Mouse (Mus musculus): ENCODE results near the gene Rpl5. TPM values are rescaled to one million over a fixed set of nuclear protein-coding genes. Genes with fewer than 3 reads are reported as not detected.

The Rpl5 gene
- total and polyA plus RNA-seq, 3 experiments = 18.3 to 62.3 (median 45.6) TPM

DNA sequence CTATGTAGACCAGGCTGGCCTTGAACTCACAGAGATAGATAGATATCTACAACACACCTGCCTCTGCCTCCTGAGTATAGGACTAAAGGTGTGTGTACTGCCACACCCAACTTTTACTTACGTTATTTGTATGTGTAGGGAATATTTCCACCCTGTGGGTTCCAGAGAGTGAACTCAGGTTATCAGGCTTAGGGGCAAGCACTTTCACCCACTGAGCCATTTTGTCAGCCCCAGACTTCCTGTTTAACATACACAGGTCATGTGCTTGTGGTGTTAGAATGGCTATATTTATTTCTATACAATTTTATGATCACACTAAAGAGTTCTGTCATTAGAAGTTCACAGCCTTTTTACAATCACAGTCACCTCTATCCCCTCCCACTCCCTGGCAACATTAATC lies 42.6 kb downstream of the Rpl5 start:
- DNase-seq = no peak

DNA sequence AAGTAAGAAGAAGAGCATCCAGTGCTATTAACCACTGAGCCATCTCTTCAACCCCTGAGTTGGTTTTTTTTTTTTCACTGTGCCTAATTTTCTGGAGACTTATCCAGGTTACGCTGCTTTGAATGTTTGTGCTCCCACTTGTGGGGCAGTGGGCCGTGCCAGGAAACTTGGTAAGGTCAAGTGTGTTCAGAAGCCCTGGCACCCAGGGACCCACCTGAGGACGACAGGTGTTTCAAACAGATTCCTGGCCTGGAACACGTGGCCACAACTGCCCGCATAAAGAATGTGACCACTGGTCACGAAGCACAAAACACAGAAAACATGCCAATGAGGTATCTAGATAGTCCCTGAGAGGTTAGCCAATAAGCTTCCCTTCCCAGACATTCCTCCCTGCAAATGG lies 43.2 kb downstream of the Rpl5 start:
- no peak for DNase-seq

DNA sequence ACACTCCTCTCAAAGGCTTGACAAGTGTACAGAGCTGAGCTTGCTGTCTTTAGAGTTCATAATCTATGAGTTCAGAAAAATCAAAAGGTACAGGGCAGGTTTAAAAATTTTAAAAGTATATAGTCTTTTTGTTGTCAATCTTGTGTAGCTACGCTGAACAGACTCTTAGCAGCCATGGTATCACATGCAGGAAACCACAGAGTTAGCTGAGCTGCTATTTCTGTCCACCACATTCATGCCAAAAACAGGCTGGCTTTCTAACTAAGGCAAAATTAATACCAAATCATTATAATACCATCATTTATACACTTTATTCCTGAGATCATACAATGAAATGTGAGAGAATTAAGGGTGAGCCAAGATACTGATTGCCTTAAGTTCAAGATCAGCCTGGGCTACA lies 46.2 kb downstream of the Rpl5 start:
- no peak for DNase-seq

DNA sequence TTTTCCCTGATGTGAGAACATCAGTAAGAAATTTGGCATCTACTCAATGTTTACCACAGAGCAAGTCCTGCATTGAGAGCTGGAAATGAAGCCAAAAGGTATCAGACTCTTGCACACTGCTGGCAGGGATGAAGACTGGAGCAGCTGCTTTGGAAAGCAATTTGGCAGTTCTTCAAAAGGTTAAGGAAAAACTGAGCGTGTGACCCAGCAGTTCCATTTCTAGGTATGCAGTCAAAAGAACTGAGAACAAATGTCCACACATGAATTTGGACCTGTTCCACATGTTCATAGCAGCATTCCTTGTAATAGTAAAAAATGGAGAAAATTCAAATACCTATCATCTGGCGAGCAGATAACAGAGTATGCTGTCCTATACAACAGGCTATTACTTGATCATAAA lies 47.2 kb downstream of the Rpl5 start:
- DNase-seq = peak; percentile 13

- no peak for DNase-seq
Observed at GRCm38 (mm10) chr5:107948899-107949298, 48.6 kb downstream of the Rpl5 start.

DNA sequence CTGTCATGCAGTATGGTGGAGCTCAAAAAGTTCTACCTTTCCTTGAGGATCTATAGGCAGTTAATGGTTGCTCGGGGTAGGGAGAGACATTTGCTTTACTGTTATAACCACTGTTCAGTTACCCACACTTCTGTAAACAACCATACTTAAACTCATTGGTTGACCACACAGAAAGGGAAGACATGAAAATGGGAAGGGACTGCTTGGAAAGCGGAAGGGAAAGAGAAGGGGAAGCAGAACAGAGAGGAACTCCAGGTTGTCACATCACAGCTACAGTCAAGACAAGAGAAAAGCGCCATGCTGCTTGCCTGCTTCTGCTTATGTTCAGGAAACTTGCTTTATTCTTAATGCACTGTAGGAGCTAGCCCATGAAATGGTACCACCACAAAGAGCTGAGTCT lies 49.3 kb downstream of the Rpl5 start:
- DNase-seq = no peak

DNA sequence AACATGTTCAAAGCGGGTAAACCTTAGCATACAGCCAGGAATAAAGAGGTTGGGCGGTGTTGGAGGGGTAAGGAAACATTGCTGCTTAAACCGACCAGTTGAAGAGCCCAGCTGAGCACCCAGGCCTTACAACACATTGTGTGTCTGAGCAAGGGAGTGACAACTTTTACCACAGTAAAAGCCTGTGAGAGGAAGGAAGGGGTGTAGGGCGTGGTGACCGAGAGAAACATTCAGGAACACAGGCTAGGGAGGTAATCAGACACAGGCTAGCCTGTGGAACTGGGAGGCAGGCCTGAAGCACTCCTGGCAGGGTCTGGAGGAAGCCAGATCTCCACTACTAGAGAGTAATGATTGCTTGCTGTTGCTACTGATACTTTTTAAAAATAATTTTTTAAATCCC lies 50.3 kb downstream of the Rpl5 start:
- no peak for DNase-seq

Other genes with a start within 250 kb of the Rpl5 start
- gene Gfi1, start 174.5 kb upstream of the Rpl5 start, total RNA-seq (2021) = under 1 TPM in 1 of 2 experiments, not detected in 1; 0.31 TPM
- gene Gfi1, start 174.5 kb upstream of the Rpl5 start, polyA plus RNA-seq (2012; rRNA removed) = 0.09 and 0.66 TPM in 2 replicates
- gene Ube2d2b, start 70.4 kb upstream of the Rpl5 start, total RNA-seq (2021) = not detected
- not detected in 2 replicates for gene Ube2d2b, start 70.4 kb upstream of the Rpl5 start, polyA plus RNA-seq (2012; rRNA removed)
- 10 to 100 TPM; 55.3 to 61.6 TPM for gene Evi5, start 25.4 kb upstream of the Rpl5 start, total RNA-seq (2021)
- 14.2 and 15.7 TPM in 2 replicates for gene Evi5, start 25.4 kb upstream of the Rpl5 start, polyA plus RNA-seq (2012; rRNA removed)
- gene Fam69a, start 86.6 kb downstream of the Rpl5 start, total RNA-seq (2021) = 1 to 10 TPM; 2.7 to 9.1 TPM
- gene Fam69a, start 86.6 kb downstream of the Rpl5 start, polyA plus RNA-seq (2012; rRNA removed) = 0.17 and 0.22 TPM in 2 replicates
- gene Mtf2, start 165.2 kb downstream of the Rpl5 start, total RNA-seq (2021) = 10 to 100 TPM; 18.4 to 26.6 TPM
- 4.0 and 5.3 TPM in 2 replicates for gene Mtf2, start 165.2 kb downstream of the Rpl5 start, polyA plus RNA-seq (2012; rRNA removed)
- 10 to 100 TPM; 61.8 to 92.0 TPM for gene Tmed5, start 232.1 kb downstream of the Rpl5 start, total RNA-seq (2021)
- 214 and 243 TPM in 2 replicates for gene Tmed5, start 232.1 kb downstream of the Rpl5 start, polyA plus RNA-seq (2012; rRNA removed)
- 1 to 10 TPM in 1 of 2 experiments, under 1 TPM in 1; 0.62 to 1.5 TPM for gene Ccdc18, start 232.4 kb downstream of the Rpl5 start, total RNA-seq (2021)
- gene Ccdc18, start 232.4 kb downstream of the Rpl5 start, polyA plus RNA-seq (2012; rRNA removed) = 0.10 TPM in 1 of 2 replicates, not detected in the other

Measured in adrenal gland, adult 2 months (tissue).